Mouse (Mus musculus): ENCODE data around the gene Olfr538.
"Not testable (repeated sequence)": the region's sequence is repeated elsewhere in the genome, so short reads cannot be mapped to it uniquely, and the experiment has no call there.

The Olfr538 gene

GRCm38 (mm10) chr7:140567586-140567985, at the start of gene Olfr538:
Gene Olfr538 (plus strand): TSS chr7:140567886.
- ATAC-seq (ENCODE audit: insufficient number of reproducible peaks, low FRiP score, low TSS enrichment) = no peak

GRCm38 (mm10) chr7:140539746-140540145, 27.9 kb upstream of the Olfr538 start:
- ATAC-seq (ENCODE audit: insufficient number of reproducible peaks, low FRiP score, low TSS enrichment) = no peak

- ATAC-seq (ENCODE audit: insufficient number of reproducible peaks, low FRiP score, low TSS enrichment) = not testable (repeated sequence)
Measured at GRCm38 (mm10) chr7:140600969-140601368, 33.3 kb downstream of the Olfr538 start, which contains the start of gene Olfr46. Gene Olfr46 (plus strand): TSS chr7:140601269.

All from cerebellum, adult (tissue).